In genomic region chr12:117820859-117821221, GRCm38 (mm10) we compare ENCODE assay signal across 11 mouse cellular contexts. TPM values are rescaled to one million over a fixed set of nuclear protein-coding genes. Genes with fewer than 3 reads are reported as not detected.
A peak's percentile ranks its signal among the peaks of the same experiment; 100 is the strongest.
DNase-seq lines count a peak whose midpoint lies in the region; ATAC-seq and TF ChIP-seq lines count a peak whose summit lies in the region.
"Had no signal": no experiment of that assay in that cellular context is flagged by ENCODE, and none has a peak within 500 bp of the region (broad histone marks: within the 10 kb centered on the region; RNA-seq: fewer than 3 reads in every experiment).

No protein-coding gene starts in this region.

- no peak overlapping the region for H3K9ac ChIP-seq in kidney, embryonic 14.5 days (ENCODE audit: low read depth, low read length)
- H3K9ac ChIP-seq: limb, embryonic 12.5 days; neural tube, embryonic 12.5 days; stomach, embryonic 15.5 days had no signal

- H3K27ac ChIP-seq in kidney, embryonic 14.5 days (ENCODE audit: low read depth, low read length): no peak overlapping the region
- H3K27ac ChIP-seq: limb, embryonic 12.5 days; neural tube, embryonic 12.5 days; stomach, embryonic 15.5 days had no signal

- no peaks in the 10 kb centered on the region for H3K4me1 ChIP-seq in kidney, embryonic 14.5 days (ENCODE audit: control insufficient read depth, insufficient read depth, low read length)
- H3K4me1 ChIP-seq in E14TG2a.4 (replicated peaks; ENCODE audit: low read depth, low read length): no peaks in the 10 kb centered on the region
- H3K4me1 ChIP-seq: limb, embryonic 12.5 days; neural tube, embryonic 12.5 days; stomach, embryonic 15.5 days had no signal

- H3K27me3 ChIP-seq in kidney, embryonic 14.5 days (ENCODE audit: control insufficient read depth, insufficient read depth, low read length): no peaks in the 10 kb centered on the region
- H3K27me3 ChIP-seq in E14TG2a.4 (ENCODE audit: insufficient read depth, low read length): no peaks in the 10 kb centered on the region
- H3K27me3 ChIP-seq: limb, embryonic 12.5 days; stomach, embryonic 15.5 days had no signal

- H3K4me3 ChIP-seq in kidney, embryonic 14.5 days (ENCODE audit: low read length): no peak overlapping the region
- H3K4me3 ChIP-seq in E14TG2a.4 (replicated peaks; ENCODE audit: low read length): no peak overlapping the region
- H3K4me3 ChIP-seq: limb, embryonic 12.5 days; neural tube, embryonic 12.5 days; stomach, embryonic 15.5 days had no signal

- peak; percentile 39; the same call in 1 of the 2 replicates for ATAC-seq in kidney, embryonic 14.5 days (ENCODE audit: low FRiP score, low TSS enrichment)
- ATAC-seq in hematopoietic stem cell, adult 5-6 weeks (replicated peaks in 1 of 2; ENCODE audit: insufficient read depth in 1 of 2, low FRiP score in 2 of 2, low TSS enrichment in 1 of 2, low read depth in 1 of 2, poor library complexity in 2 of 2, severe bottlenecking in 2 of 2): peak; percentile 69 to 73; a peak in 3 of 4 replicates
- no peak for ATAC-seq in frontal cortex, adult (ENCODE audit: low TSS enrichment)

- DNase-seq in kidney, adult 8-10 months: no peak
- peak; percentile 60 for DNase-seq in 3T3-L1 (ENCODE audit: low read depth, low spot score)
- no peak for DNase-seq in spleen, adult 12 weeks (ENCODE audit: low spot score)
- DNase-seq in layer of hippocampus, postnatal 10 days (ENCODE audit: low spot score in 2 of 2): no peak

- peak; percentile 29 for TF ChIP-seq CTCF in E14TG2a.4 (conservative IDR thresholded peaks at IDR 0.05; ENCODE audit: low read length)

- no peaks in the 10 kb centered on the region for H3K36me3 ChIP-seq in kidney, embryonic 14.5 days (ENCODE audit: control insufficient read depth, insufficient read depth, low read length)
- no peaks in the 10 kb centered on the region for H3K36me3 ChIP-seq in E14TG2a.4 (ENCODE audit: insufficient read depth, low read length)
- H3K36me3 ChIP-seq: limb, embryonic 12.5 days; neural tube, embryonic 12.5 days; stomach, embryonic 15.5 days had no signal

- no peaks in the 10 kb centered on the region for H3K9me3 ChIP-seq in kidney, embryonic 14.5 days (ENCODE audit: control insufficient read depth, low read length)
- H3K9me3 ChIP-seq in E14TG2a.4 (ENCODE audit: low read length): no peaks in the 10 kb centered on the region
- H3K9me3 ChIP-seq: limb, embryonic 12.5 days; neural tube, embryonic 12.5 days; stomach, embryonic 15.5 days had no signal

- no peak overlapping the region for H3K4me2 ChIP-seq in kidney, embryonic 14.5 days (replicated peaks; ENCODE audit: low read depth, low read length)
- H3K4me2 ChIP-seq: limb, embryonic 12.5 days; neural tube, embryonic 12.5 days; stomach, embryonic 15.5 days had no signal

RNA-seq across cellular contexts. Expression of gene Cdca7l, which starts 16.8 kb away (rescaled TPM):
- 35.7 and 69.9 TPM in 2 replicates for polyA plus RNA-seq in kidney, embryonic 14.5 days (2014; fragmentation: Nextera tagmentation; extraction: Ambion mirVana)
- 227 and 261 TPM in 2 replicates for total RNA-seq in hematopoietic stem cell, adult 5-6 weeks (2017)
- 1 to 10 TPM; 1.8 to 2.1 TPM for total RNA-seq in layer of hippocampus, postnatal 10 days (2021)

Comparison
In these comparisons a context has a peak if more than half of its experiments do, and no peak if none do; other contexts are left out.
1. RNA of gene Cdca7l, which starts 16.8 kb away (total RNA-seq): 227 to 261 TPM in hematopoietic stem cell, adult 5-6 weeks; 1.8 to 2.1 TPM in layer of hippocampus, postnatal 10 days; every median in the first group is over 10 times any median in the second.